Mouse (Mus musculus) megakaryocyte, embryonic 14.5 days (primary cell): Measurements from ENCODE around the gene Ikbke.
"Not testable (repeated sequence)": the region's sequence is repeated elsewhere in the genome, so short reads cannot be mapped to it uniquely, and the experiment has no call there.

Experiments used
- FLI1 ChIP-seq: IDR thresholded peaks from 2 replicates; pipeline ENCODE4 v1.6.1; 2012; ENCODE audit warnings: low read length, inconsistent platforms, mixed read lengths
- GATA1 ChIP-seq: IDR thresholded peaks from 3 replicates; pipeline ENCODE4 v1.6.1; 2012; ENCODE audit warnings: mixed read lengths, low read length, inconsistent platforms, borderline replicate concordance

DNA sequence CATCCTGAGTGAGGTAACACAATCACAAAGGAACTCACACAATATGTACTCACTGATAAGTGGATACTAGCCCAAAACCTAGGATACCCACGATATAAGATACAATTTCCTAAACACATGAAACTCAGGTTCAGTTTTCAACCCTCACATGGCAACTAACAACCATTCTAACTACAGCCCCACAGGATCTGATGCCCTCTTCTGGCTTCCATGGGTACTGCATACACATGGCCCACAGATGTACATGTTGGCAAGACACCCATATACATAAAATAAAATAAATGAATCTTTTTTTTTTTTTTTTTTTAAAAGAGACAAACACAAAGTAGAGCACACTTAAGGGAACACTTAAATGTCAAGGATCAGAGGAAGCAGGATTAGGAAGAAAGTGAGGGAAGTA lies 49.7 kb upstream of the Ikbke start:
- not testable (repeated sequence) for TF ChIP-seq FLI1, GATA1
